Mouse (Mus musculus): ENCODE measurements around the gene Itgb7.

Gene Itgb7

GRCm38 (mm10) chr15:102193652-102194051 is 38.1 kb downstream of the Itgb7 start:
- DNase-seq (ENCODE audit: low spot score in 2 of 2) = no peak

GRCm38 (mm10) chr15:102192820-102193386 is 38.8 kb downstream of the Itgb7 start:
- no peak for DNase-seq (ENCODE audit: low spot score in 2 of 2)

- no peak for DNase-seq (ENCODE audit: low spot score in 2 of 2)
These were observed 39.4 kb downstream of the Itgb7 start for GRCm38 (mm10) chr15:102192271-102192812.

- DNase-seq (ENCODE audit: low spot score in 2 of 2) = no peak
These were observed 40.0 kb downstream of the Itgb7 start for GRCm38 (mm10) chr15:102191699-102192098.

GRCm38 (mm10) chr15:102188883-102189282 is 42.9 kb downstream of the Itgb7 start:
- no peak for DNase-seq (ENCODE audit: low spot score in 2 of 2)

GRCm38 (mm10) chr15:102188096-102188495 is 43.6 kb downstream of the Itgb7 start:
- DNase-seq (ENCODE audit: low spot score in 2 of 2) = no peak

GRCm38 (mm10) chr15:102186239-102186638 is 45.5 kb downstream of the Itgb7 start:
- DNase-seq (ENCODE audit: low spot score in 2 of 2) = no peak

- no peak for DNase-seq (ENCODE audit: low spot score in 2 of 2)
These were observed 48.7 kb downstream of the Itgb7 start for GRCm38 (mm10) chr15:102183076-102183475.

- DNase-seq (ENCODE audit: low spot score in 2 of 2) = no peak
These were observed 51.8 kb downstream of the Itgb7 start for GRCm38 (mm10) chr15:102179924-102180323.

GRCm38 (mm10) chr15:102179106-102179505 is 52.6 kb downstream of the Itgb7 start:
- no peak for DNase-seq (ENCODE audit: low spot score in 2 of 2)

- peak; percentile 74 to 81 for DNase-seq (ENCODE audit: low spot score in 2 of 2)
These were observed 53.5 kb downstream of the Itgb7 start for GRCm38 (mm10) chr15:102178279-102178678.

GRCm38 (mm10) chr15:102177417-102177816 is 54.3 kb downstream of the Itgb7 start:
- DNase-seq (ENCODE audit: low spot score in 2 of 2) = no peak

GRCm38 (mm10) chr15:102176571-102177316 is 55.0 kb downstream of the Itgb7 start:
- no peak for DNase-seq (ENCODE audit: low spot score in 2 of 2)

- no peak for DNase-seq (ENCODE audit: low spot score in 2 of 2)
These were observed 55.9 kb downstream of the Itgb7 start for GRCm38 (mm10) chr15:102175736-102176319.

- DNase-seq (ENCODE audit: low spot score in 2 of 2) = no peak
These were observed 58.2 kb downstream of the Itgb7 start for GRCm38 (mm10) chr15:102173581-102173980.

- DNase-seq (ENCODE audit: low spot score in 2 of 2) = no peak
These were observed 62.7 kb downstream of the Itgb7 start for GRCm38 (mm10) chr15:102169064-102169463.

- DNase-seq (ENCODE audit: low spot score in 2 of 2) = no peak
These were observed 64.1 kb downstream of the Itgb7 start for GRCm38 (mm10) chr15:102167620-102168021.
